Mouse (Mus musculus) kidney, embryonic 14.5 days (tissue): ENCODE data around the gene Proca1. TPM values are rescaled to one million over a fixed set of nuclear protein-coding genes. Genes with fewer than 3 reads are reported as not detected.

Source experiments
- ATAC-seq: fragments of 200-750 bp; cut with Nextera tagmentation; 2 replicates; pipeline ENCODE4 v1.8.0; 2017; ENCODE audit warnings: moderate number of reproducible peaks, mild to moderate bottlenecking, moderate TSS enrichment, moderate library complexity; ENCODE audit not compliant: low FRiP score, low TSS enrichment
- H3K27ac ChIP-seq: fragments of 300-500 bp; sonication (generic); 2 replicates; pipeline ENCODE4 v1.5.1; 2014; ENCODE audit warnings: low read depth, mild to moderate bottlenecking, low read length, moderate library complexity, mixed read lengths
- H3K27me3 ChIP-seq: fragments of 300-500 bp; sonication (generic); 2 replicates; pipeline ENCODE4 v1.6.1; 2014; ENCODE audit warnings: mild to moderate bottlenecking, low read length; ENCODE audit not compliant: control insufficient read depth, insufficient read depth
- H3K36me3 ChIP-seq: fragments of 300-500 bp; sonication (generic); 2 replicates; pipeline ENCODE4 v1.6.1; 2014; ENCODE audit warnings: low read length, mixed read lengths; ENCODE audit not compliant: control insufficient read depth, insufficient read depth
- H3K4me1 ChIP-seq: fragments of 300-500 bp; sonication (generic); 2 replicates; pipeline ENCODE4 v1.6.1; 2014; ENCODE audit warnings: low read length, mixed read lengths; ENCODE audit not compliant: control insufficient read depth, insufficient read depth
- H3K4me2 ChIP-seq: fragments of 300-500 bp; sonication (generic); replicated peaks from 2 replicates; pipeline ENCODE4 v1.6.1; 2014; ENCODE audit warnings: low read depth, mild to moderate bottlenecking, low read length
- H3K4me3 ChIP-seq: fragments of 300-500 bp; sonication (generic); 2 replicates; pipeline ENCODE4 v1.5.1; 2014; ENCODE audit warnings: mild to moderate bottlenecking, low read length
- H3K9ac ChIP-seq: fragments of 300-500 bp; sonication (generic); 2 replicates; pipeline ENCODE4 v1.6.1; 2014; ENCODE audit warnings: low read depth, mild to moderate bottlenecking, low read length, moderate library complexity
- H3K9me3 ChIP-seq: fragments of 300-500 bp; sonication (generic); 2 replicates; pipeline ENCODE4 v1.6.1; 2016; ENCODE audit warnings: low read length; ENCODE audit not compliant: control insufficient read depth
- WGBS: fragments of 180-500 bp; shearing (Covaris S2); extraction: QIAGEN DNeasy Blood & Tissue Kit; methylation state at CpG from one replicate; pipeline ENCODE4 v1.1.7; 2014; 5-methylcytosine and 5-hydroxymethylcytosine counted together
- polyA plus RNA-seq: library from polyadenylated mRNA; unstranded; fragments of >200 nt; fragmentation: Nextera tagmentation; extraction: Ambion mirVana; gene quantifications from 2 replicates; pipeline ENCODE4 v1.2.1, GENCODE M21; 2014

The Proca1 gene
- polyA plus RNA-seq, 1 experiment from 2014 or later = 4.1 TPM

DNA sequence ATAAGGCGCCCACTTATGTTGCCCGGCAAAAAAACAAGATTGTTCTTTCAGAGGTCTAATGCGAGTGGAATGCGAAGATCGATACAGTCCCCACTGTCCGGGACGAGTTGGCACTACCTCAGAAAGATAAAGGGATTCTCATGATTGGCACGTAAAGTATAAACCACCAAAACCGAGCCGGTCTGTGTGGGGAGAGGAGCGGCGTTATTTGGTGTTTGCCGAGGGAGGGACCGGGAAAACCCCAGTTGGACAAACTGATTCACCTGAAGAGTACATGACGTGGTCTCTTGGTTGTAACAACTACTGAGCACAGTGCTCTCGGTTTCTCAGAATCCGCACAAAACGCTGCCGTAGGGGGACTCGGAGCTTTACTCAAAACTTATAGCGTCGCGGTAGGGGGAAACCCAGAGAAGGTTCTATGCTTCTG lies 16.3 kb upstream of the Proca1 start:
- H3K9ac ChIP-seq = peak overlapping the region; percentile 60
- no peaks in the 10 kb centered on the region for H3K27me3 ChIP-seq
- under 1% methylated on average over 23 of the region's 23 CpGs for WGBS
- ATAC-seq = no peak
- H3K4me2 ChIP-seq = peak overlapping the region; percentile 59
- peaks cover 28% of the 10 kb centered on the region for H3K4me1 ChIP-seq
- peak overlapping the region; percentile 98 for H3K27ac ChIP-seq
- peaks cover 32% of the 10 kb centered on the region for H3K36me3 ChIP-seq
- no peaks in the 10 kb centered on the region for H3K9me3 ChIP-seq
- H3K4me3 ChIP-seq = peak overlapping the region; percentile 60

DNA sequence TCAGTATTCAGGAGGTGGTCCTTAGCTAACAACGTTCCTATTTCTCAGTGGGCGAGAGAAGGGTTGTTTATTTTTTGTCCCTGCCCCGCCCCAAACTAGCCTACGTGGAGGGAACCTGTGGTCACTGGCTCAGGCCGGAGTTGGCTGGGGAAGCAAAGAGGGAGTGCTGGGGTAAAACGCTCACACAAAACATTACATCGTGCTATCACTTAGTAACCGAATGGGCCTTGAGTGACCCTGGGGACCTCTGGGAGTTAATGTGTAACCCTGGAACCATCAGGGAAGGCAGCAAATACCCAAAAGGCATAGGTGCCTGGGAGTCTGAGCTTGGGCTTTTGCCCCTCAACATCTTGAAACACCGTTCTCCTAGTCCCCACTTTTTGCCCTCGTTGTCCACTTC lies 15.8 kb upstream of the Proca1 start:
- Histone ChIP-seq H3K4me1 (peaks cover 32% of the 10 kb centered on the region), H3K9ac (peak overlapping the region; percentile 42; the same call in 1 of the 2 replicates), H3K27ac (peak overlapping the region; percentile 98), H3K27me3 (no peaks in the 10 kb centered on the region), H3K9me3 (no peaks in the 10 kb centered on the region), H3K4me2 (peak overlapping the region; percentile 59), H3K36me3 (peaks cover 35% of the 10 kb centered on the region), H3K4me3 (peak overlapping the region; percentile 60)
- peak; percentile 32 for ATAC-seq
- under 1% methylated on average over 10 of the region's 10 CpGs for WGBS

DNA sequence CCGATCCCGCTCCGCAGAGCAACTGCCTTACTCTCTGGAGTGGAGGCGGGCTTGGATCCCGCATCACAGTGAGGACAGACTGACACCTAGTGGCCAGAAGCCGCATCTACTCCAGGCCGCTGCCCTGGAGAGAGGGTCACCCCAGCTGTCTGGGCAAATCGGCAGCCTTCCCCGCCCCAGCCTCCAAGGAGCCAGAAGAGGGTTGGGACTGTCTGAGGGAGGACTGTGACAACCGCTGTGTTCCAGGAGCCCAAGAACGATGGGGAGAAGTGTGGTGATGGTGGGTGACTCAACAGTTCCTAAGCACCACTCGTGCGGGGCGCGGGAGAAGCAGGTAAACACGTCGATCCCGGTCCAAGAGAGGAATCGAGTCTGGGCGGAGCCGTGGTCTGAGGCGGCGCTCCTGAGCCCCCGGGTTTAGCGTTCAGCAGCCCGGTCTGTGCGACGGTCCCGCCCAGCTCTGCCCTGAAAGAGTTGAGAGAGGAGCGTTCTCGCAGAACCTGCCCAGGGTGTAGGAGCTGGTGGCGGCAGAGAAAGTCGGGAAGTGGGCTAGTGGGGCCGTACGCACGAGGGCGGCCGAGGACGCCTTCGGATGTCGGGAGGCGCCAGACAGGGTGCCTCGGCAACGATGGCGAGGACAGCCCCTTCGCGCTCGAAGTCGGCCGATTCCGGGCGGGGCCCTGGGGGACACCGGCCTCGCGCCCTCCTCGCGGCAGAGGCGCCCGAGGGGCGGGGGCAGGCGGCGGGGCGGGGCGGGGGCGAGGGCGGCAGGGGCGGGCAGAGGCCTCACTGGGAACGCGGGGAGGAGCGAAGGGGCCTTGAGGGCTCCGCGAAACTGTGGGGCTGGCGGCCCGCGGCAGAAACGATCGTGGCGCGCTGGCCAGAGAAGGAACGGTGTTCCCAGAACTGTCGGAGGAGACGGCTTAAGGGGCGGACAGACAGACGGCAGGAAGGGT lies 15.0 kb upstream of the Proca1 start:
- under 1% methylated on average over 66 of the region's 84 CpGs for WGBS
- peak overlapping the region; percentile 98 for H3K27ac ChIP-seq
- H3K4me1 ChIP-seq = peaks cover 32% of the 10 kb centered on the region
- H3K27me3 ChIP-seq = no peaks in the 10 kb centered on the region
- H3K9ac ChIP-seq = peak overlapping the region; percentile 69
- H3K9me3 ChIP-seq = no peaks in the 10 kb centered on the region
- H3K36me3 ChIP-seq = peaks cover 34% of the 10 kb centered on the region
- H3K4me3 ChIP-seq = peak overlapping the region; percentile 60
- peak overlapping the region; percentile 59 for H3K4me2 ChIP-seq
- ATAC-seq = peak; percentile 75

GRCm38 (mm10) chr11:78178859-78179437 lies 14.2 kb upstream of the Proca1 start:
- no peak; the same call in 1 of the 2 replicates for ATAC-seq
- peak overlapping the region; percentile 60 for H3K4me3 ChIP-seq
- H3K36me3 ChIP-seq = peaks cover 34% of the 10 kb centered on the region
- H3K27ac ChIP-seq = peak overlapping the region; percentile 98
- H3K9ac ChIP-seq = peak overlapping the region; percentile 69
- WGBS = under 1% methylated on average over 29 of the region's 29 CpGs
- H3K9me3 ChIP-seq = no peaks in the 10 kb centered on the region
- peaks cover 32% of the 10 kb centered on the region for H3K4me1 ChIP-seq
- peak overlapping the region; percentile 59 for H3K4me2 ChIP-seq
- H3K27me3 ChIP-seq = no peaks in the 10 kb centered on the region

GRCm38 (mm10) chr11:78179438-78179999 lies 13.7 kb upstream of the Proca1 start:
- Histone ChIP-seq H3K9me3 (no peaks in the 10 kb centered on the region), H3K36me3 (peaks cover 34% of the 10 kb centered on the region), H3K27ac (peak overlapping the region; percentile 98; the same call in 1 of the 2 replicates), H3K27me3 (no peaks in the 10 kb centered on the region), H3K4me1 (peaks cover 32% of the 10 kb centered on the region), H3K4me3 (peak overlapping the region; percentile 60), H3K4me2 (peak overlapping the region; percentile 59), H3K9ac (peak overlapping the region; percentile 69)
- no peak for ATAC-seq
- 28% methylated on average over 8 of the region's 8 CpGs for WGBS

DNA sequence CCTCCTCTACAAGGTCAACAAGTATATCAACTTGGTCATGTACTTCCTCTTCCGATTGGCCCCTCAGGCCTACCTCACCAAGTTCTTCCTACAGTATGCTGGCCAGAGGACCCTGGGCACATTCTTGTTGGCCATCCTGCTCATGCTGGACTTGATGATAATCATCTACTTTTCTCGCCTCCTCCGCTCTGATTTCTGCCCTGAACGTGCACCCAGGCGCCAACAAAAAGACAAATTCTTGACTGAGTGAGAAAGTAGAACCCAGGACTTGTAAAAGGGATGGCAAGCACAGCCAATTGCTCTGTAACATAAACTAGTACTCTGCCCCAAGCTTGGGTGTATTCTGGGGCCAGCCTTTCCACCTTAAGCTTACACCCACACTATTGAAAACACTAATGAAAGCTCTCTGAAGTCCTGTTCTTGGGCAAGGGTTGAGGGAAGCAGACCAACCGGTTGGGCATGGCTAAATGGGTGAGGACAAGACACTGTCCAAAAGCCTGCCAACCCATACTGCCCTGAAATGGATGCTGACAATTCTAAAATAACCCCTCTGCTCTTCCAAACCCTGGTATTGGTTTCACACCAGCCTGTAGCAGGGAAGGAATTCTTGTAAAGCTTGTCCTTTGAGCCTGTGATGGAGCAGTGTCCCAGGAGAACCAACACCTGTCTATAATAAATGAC lies 13.0 kb upstream of the Proca1 start:
- no peaks in the 10 kb centered on the region for H3K27me3 ChIP-seq
- peak overlapping the region; percentile 59 for H3K4me2 ChIP-seq
- H3K4me3 ChIP-seq = peak overlapping the region; percentile 60; the same call in 1 of the 2 replicates
- no peaks in the 10 kb centered on the region for H3K9me3 ChIP-seq
- ATAC-seq = no peak
- H3K4me1 ChIP-seq = peaks cover 32% of the 10 kb centered on the region
- 0 out of 2 replicates have a peak overlapping the region, but pooled peaks have one; percentile 7 for H3K27ac ChIP-seq
- peak overlapping the region; percentile 69; the same call in 1 of the 2 replicates for H3K9ac ChIP-seq
- H3K36me3 ChIP-seq = peaks cover 34% of the 10 kb centered on the region
- WGBS = 70% methylated on average over 6 of the region's 6 CpGs

DNA sequence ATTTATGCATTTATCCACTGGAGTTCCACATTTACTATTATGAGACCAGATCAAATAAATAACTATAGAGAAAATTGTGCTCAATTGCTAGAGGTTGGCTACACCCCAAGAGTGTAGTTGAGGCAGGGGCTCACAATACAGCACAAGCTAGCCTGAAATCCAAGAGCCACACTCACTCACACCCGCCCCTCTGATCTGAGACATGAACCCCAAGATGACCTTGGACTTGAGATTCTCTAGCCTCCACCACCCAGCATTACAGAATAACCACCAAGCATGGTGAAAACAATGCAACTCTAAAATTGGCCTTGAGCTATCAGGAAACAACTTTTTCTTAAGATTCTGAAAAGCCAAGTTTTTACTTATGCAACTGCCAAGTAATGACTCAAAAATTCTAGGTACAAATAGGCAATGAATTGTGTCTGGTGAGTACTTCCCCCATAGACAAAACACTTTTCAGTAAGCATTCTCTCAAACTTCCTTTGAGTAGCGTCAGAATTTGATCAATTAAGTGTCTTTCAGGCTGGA lies 11.3 kb upstream of the Proca1 start:
- H3K27ac ChIP-seq = no peak overlapping the region
- peaks cover 32% of the 10 kb centered on the region for H3K4me1 ChIP-seq
- no peaks in the 10 kb centered on the region for H3K9me3 ChIP-seq
- no peaks in the 10 kb centered on the region for H3K27me3 ChIP-seq
- no peak for ATAC-seq
- peak overlapping the region; percentile 71 for H3K4me2 ChIP-seq
- peaks cover 34% of the 10 kb centered on the region for H3K36me3 ChIP-seq
- H3K9ac ChIP-seq = peak overlapping the region; percentile 98; the same call in 1 of the 2 replicates
- whole genome bisulfite sequencing = 35% methylated on average over 2 of the region's 2 CpGs
- peak overlapping the region; percentile 98 for H3K4me3 ChIP-seq

DNA sequence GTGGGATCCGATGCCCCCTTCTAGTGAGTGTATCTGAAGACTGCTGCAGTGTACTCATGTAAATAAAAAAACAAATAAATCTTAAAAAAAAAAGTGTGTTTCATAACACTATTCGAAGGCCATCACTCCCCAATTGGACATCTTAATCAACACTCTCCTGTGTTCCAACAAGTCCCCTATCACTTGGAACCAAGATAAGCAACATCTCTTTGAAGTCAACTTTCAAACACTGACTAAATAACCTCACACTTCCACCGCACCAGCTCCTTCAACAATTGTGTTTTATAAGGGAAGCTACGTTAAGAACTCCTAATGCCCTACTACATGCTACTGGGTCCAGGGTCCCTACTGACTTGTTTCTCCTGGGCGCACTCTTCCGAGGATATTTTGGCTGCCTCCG lies 10.7 kb upstream of the Proca1 start:
- H3K4me2 ChIP-seq = peak overlapping the region; percentile 71
- H3K4me1 ChIP-seq = peaks cover 32% of the 10 kb centered on the region
- H3K27ac ChIP-seq = no peak overlapping the region
- no peaks in the 10 kb centered on the region for H3K9me3 ChIP-seq
- no peaks in the 10 kb centered on the region for H3K27me3 ChIP-seq
- H3K36me3 ChIP-seq = peaks cover 34% of the 10 kb centered on the region
- peak overlapping the region; percentile 98 for H3K9ac ChIP-seq
- peak overlapping the region; percentile 98 for H3K4me3 ChIP-seq
- WGBS = 6% methylated on average over 7 of the region's 7 CpGs
- no peak for ATAC-seq
